Mouse (Mus musculus): ENCODE data around the gene Dennd1a. TPM values are rescaled to one million over a fixed set of nuclear protein-coding genes. Genes with fewer than 3 reads are reported as not detected.

The Dennd1a gene
- total RNA-seq, 2 experiments from 2014 or later, result 15.8 to 29.8 TPM

- no peak for ATAC-seq (replicated peaks; ENCODE audit: poor library complexity, severe bottlenecking)
Observed at GRCm38 (mm10) chr2:38237616-38238015, 49.6 kb downstream of the Dennd1a start.

- no peak for ATAC-seq (replicated peaks; ENCODE audit: poor library complexity, severe bottlenecking)
Observed at GRCm38 (mm10) chr2:38235593-38235992, 51.6 kb downstream of the Dennd1a start.

GRCm38 (mm10) chr2:38229882-38230281, 57.3 kb downstream of the Dennd1a start:
- ATAC-seq (replicated peaks; ENCODE audit: poor library complexity, severe bottlenecking), result no peak

GRCm38 (mm10) chr2:38223759-38224158, 63.4 kb downstream of the Dennd1a start:
- no peak for ATAC-seq (replicated peaks; ENCODE audit: poor library complexity, severe bottlenecking)

GRCm38 (mm10) chr2:38221461-38221860, 65.7 kb downstream of the Dennd1a start:
- ATAC-seq (replicated peaks; ENCODE audit: poor library complexity, severe bottlenecking), result no peak

GRCm38 (mm10) chr2:38220687-38221435, 66.3 kb downstream of the Dennd1a start:
- no peak for ATAC-seq (replicated peaks; ENCODE audit: poor library complexity, severe bottlenecking)

- no peak for ATAC-seq (replicated peaks; ENCODE audit: poor library complexity, severe bottlenecking)
Observed at GRCm38 (mm10) chr2:38219666-38220065, 67.5 kb downstream of the Dennd1a start.

- no peak for ATAC-seq (replicated peaks; ENCODE audit: poor library complexity, severe bottlenecking)
Observed at GRCm38 (mm10) chr2:38213041-38213440, 74.1 kb downstream of the Dennd1a start.

- ATAC-seq (replicated peaks; ENCODE audit: poor library complexity, severe bottlenecking), result no peak
Observed at GRCm38 (mm10) chr2:38211426-38211825, 75.8 kb downstream of the Dennd1a start.

- ATAC-seq (replicated peaks; ENCODE audit: poor library complexity, severe bottlenecking), result no peak
Observed at GRCm38 (mm10) chr2:38207752-38208151, 79.4 kb downstream of the Dennd1a start.

GRCm38 (mm10) chr2:38205281-38205680, 81.9 kb downstream of the Dennd1a start:
- no peak for ATAC-seq (replicated peaks; ENCODE audit: poor library complexity, severe bottlenecking)

GRCm38 (mm10) chr2:38204696-38205095, 82.5 kb downstream of the Dennd1a start:
- no peak for ATAC-seq (replicated peaks; ENCODE audit: poor library complexity, severe bottlenecking)

- ATAC-seq (replicated peaks; ENCODE audit: poor library complexity, severe bottlenecking), result no peak
Observed at GRCm38 (mm10) chr2:38198072-38198471, 89.1 kb downstream of the Dennd1a start.

- no peak for ATAC-seq (replicated peaks; ENCODE audit: poor library complexity, severe bottlenecking)
Observed at GRCm38 (mm10) chr2:38196199-38197060, 90.8 kb downstream of the Dennd1a start.

- no peak for ATAC-seq (replicated peaks; ENCODE audit: poor library complexity, severe bottlenecking)
Observed at GRCm38 (mm10) chr2:38192007-38192406, 95.2 kb downstream of the Dennd1a start.

GRCm38 (mm10) chr2:38191601-38192000, 95.6 kb downstream of the Dennd1a start:
- ATAC-seq (replicated peaks; ENCODE audit: poor library complexity, severe bottlenecking), result no peak

GRCm38 (mm10) chr2:38186438-38186837, 100.8 kb downstream of the Dennd1a start:
- no peak for ATAC-seq (replicated peaks; ENCODE audit: poor library complexity, severe bottlenecking)

- ATAC-seq (replicated peaks; ENCODE audit: poor library complexity, severe bottlenecking), result no peak
Observed at GRCm38 (mm10) chr2:38184977-38185376, 102.2 kb downstream of the Dennd1a start.

GRCm38 (mm10) chr2:38183881-38184280, 103.3 kb downstream of the Dennd1a start:
- no peak for ATAC-seq (replicated peaks; ENCODE audit: poor library complexity, severe bottlenecking)

GRCm38 (mm10) chr2:38182283-38182682, 104.9 kb downstream of the Dennd1a start:
- ATAC-seq (replicated peaks; ENCODE audit: poor library complexity, severe bottlenecking), result no peak

GRCm38 (mm10) chr2:38177583-38177978, 109.6 kb downstream of the Dennd1a start:
- ATAC-seq (replicated peaks; ENCODE audit: poor library complexity, severe bottlenecking), result no peak
